Mouse (Mus musculus) kidney, adult 11 months (tissue): Measurements from ENCODE around the gene Glmp.
"Not testable (repeated sequence)": the region's sequence is repeated elsewhere in the genome, so short reads cannot be mapped to it uniquely, and the experiment has no call there.

Source experiments
- DNase-seq: peaks from one replicate; pipeline ENCODE4 v3.0.0; 2022

The Glmp gene

DNA sequence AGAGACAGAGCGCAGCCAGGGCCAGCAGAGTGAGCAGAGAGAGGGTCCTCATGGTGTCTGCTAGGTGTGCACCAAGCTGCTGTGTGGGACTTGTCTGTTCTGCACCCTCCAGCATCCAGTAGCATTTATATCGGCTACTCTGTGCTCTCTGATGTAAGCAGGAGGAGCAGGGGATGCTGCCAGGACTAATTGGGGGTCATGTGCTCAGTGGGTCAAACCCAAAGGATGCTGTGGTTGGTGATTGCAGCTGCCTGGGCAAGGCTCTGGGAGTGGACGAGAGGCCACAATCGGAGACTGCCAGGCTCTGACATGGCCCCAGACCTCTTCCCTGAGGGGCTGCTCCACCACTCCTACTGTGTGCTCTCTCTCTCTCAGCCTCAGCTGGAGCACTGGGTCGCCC, 53.8 kb downstream of the Glmp start, which contains the start of gene Bglap2:
Bglap2 (minus strand) TSS at position 101 of the 400 bp plus-strand sequence.
- not testable (repeated sequence) for DNase-seq
